Mouse (Mus musculus) fat pad, adult 2 months (tissue): ENCODE data around the gene Casz1.

ENCODE experiments used
- DNase-seq: peaks from one replicate; pipeline ENCODE4 v3.0.0-alpha.2; 2011; ENCODE audit warnings: low read depth, low spot score; ENCODE audit errors: extremely low read depth

The Casz1 gene

DNA sequence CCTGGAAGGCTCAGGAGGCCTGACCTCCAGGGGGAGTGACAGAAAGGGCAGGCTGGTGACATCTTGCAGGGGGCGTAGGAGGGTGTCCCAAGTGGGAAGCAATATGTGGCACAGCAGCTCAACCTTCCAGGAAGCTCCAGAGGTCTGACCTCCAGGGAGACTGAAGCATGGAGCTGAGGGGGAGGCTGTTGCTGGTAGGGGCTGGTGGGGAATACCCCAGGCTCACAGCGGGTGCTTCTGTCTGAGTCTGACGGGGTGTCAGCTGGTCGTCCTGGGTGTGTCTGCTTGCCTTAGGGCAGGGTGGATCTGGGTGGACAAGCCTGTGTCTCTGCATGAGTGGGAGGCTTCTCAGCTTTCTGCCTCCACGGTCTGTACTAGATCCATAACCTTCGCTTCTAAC, 38.1 kb downstream of the Casz1 start:
- DNase-seq: no peak

DNA sequence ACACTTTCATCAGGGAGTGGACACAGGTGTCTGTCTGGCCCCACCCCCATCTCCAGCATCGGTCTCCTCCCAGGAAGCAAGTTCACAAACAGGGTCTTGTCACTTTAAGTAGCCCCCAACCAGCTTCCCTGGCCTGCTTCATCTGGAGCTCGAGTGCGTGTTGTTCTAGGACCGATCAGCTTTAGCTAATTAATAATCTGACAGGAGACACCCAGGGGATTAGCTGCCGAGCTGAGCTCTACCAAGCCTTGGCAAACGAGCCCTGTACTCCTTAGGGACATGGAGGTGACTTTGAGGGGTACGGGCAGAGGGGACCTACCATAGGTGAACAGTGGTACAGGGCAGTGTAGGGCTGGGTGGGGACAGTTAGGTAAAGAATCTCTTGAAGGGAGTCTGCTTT, 40.7 kb downstream of the Casz1 start:
- DNase-seq: no peak

DNA sequence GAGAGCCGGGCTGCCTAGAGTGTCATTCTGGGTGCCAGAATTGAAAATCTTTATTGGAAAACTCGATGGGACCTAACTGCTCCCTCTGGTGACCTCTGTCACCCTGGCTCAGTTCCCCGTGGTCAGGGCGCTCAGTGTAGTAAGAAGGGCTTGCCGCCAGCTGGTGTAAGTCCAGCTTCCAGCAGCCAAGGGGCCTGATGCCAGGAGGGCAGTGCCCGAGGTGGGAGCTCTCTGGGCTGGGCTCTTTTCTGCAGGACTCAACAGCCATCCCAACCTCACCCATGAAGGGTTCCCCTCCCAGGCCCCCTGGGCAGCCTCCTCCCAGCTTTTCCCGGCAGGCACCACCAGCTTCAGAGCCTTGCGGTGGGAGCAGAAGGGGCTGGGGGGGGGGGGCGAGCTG, 42.0 kb downstream of the Casz1 start:
- no peak for DNase-seq

GRCm38 (mm10) chr4:148846724-148847123, 42.5 kb downstream of the Casz1 start:
- DNase-seq: no peak

GRCm38 (mm10) chr4:148847636-148848035, 43.4 kb downstream of the Casz1 start:
- no peak for DNase-seq

- DNase-seq: no peak
Observed at GRCm38 (mm10) chr4:148849437-148849836, 45.2 kb downstream of the Casz1 start.

DNA sequence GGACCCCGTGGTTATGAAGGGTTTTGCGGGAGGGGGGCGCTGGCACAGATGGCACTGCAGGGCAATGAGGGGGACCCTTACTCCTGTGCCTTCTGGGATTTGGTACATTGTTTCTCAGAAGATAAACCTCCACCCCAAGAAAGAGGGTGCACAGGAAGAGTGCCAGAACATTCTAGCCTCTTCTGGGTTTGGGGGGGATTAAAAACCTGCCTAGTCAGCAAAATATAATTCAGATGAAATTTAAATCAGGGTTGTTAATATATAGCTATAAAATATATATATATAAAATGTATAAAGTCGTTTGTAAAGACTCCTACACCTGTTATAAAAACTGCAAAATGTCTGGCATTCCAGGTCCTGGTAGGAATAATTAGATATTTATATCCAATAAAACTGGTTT, 48.8 kb downstream of the Casz1 start:
- DNase-seq: no peak

DNA sequence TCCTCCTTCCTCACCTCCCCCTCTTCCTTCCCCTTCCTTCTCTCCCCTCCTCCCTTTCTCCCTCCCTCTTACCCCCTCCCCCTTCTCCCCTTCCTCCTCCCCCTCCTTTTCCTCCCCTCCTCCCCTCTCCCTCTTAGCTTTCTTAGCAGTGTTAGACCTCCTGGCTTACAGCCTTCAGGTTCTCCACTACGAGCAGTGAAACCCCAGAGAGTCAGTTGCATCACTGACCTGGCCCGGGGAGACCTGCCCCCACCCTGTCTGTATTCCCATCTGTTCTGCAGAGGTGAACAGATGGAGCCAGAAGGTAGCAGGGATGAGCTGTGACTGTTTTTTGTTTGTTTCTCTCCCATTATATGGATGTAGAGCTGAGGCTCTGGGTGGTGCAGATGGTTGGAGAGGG, 49.9 kb downstream of the Casz1 start:
- no peak for DNase-seq

DNA sequence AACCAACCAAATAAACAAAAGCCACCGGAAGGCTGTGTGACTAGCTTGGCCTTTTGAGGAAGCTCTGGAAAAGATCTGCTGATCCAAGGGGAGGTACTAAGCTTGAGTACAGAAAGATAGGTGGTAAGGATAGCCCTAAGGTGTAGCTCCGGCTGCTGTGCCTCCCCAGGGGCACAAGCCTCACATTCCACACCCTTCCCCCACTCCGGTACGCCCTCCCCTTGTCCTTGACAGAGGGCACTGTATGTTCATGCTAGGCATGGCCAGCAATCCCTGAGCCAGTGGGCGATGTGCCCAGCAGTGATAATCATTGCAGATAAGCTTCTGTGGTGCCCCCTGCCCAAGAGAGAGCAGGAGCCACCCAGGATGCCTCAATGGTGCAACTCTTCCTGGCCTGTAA, 51.3 kb downstream of the Casz1 start:
- DNase-seq: no peak

DNA sequence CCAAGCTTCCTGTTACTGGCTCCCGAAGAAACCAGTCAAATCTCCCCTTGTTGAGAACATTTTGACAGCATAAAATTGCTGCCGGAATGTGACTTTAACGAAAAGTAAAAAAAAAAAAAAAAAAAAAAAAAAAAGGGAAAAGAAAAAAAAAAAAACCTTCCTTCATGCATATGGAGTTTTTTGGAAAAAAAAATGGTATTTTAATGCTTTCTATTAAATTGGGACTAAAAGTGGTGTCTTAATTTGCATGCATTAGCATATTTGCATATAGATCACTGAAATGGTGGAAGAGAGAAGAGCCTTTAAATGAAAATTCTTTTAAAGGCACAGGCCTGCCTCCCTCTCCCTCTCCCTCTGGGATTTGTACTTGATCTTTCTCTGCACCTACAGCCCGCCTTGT, 52.0 kb downstream of the Casz1 start:
- no peak for DNase-seq

DNA sequence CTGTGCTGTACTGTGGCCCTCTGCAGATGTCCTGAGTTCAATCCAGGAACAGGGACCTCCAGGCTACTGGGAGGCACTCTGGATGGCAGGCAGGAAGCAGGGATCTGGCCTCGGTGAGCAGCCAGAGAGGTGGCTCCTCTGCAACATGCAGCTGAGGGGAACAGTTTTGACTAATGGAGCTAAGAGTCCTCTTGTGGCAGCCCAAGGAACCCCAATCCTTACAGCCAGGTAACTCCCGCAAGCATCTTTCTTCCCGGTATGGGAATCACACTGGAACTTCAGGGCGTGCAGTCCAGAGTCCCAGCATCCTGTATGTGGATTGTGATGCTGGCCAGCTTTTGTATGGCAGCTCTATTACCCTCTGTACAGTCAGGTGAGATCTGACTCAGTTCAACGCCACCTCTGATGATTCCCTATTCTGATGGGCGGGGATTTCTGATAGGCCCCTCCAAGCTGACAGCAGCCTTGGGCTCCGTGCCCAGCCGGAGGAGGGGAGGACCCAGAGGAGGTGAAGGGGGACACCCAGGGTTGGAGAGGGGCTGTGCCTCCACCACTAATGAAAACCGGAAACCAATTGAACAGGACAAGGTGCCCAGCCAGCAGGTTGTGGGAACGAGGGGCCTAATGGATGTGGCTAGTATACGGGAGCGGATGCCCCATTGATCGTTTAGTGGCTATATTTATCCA, 53.3 kb downstream of the Casz1 start:
- no peak for DNase-seq

DNA sequence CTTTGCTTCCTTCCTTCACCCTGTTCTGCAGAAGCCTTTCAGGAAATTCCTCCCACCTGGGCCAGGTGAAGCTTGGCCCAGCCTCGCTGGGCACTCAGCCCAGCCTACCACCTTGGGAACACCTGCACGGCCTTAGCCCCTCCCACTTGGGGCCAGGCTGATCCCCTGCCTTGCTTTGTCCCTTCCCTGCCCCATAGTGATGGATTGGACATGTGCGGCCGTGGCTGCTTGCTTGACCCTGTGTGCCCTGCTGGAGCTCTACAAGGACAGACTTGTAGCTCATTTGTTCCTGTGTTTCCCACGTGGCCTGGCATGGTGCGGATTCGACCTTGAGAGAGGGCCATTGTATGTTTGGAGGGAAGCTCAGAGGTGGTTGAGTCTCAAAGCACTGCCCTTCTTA, 54.0 kb downstream of the Casz1 start:
- no peak for DNase-seq

DNA sequence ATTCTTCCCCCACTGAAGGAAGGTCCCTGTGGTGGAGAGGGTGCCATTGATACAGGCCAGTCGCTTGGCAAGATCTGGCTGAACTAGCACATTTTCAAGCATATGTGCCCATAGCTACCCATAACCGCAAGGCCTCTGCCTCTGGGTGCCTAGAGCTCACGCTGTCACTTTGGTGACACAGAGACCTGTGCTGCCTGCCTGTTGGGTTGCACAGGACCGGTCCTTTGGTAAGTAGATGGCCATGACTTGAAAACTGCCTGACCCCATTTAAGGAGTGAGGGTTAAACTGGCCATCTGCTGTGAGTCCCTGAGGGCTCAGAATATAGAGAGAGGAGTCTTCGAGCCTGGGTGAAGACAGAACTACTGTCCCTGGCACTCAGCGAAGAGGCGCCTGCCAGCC, 55.2 kb downstream of the Casz1 start:
- DNase-seq: no peak

DNA sequence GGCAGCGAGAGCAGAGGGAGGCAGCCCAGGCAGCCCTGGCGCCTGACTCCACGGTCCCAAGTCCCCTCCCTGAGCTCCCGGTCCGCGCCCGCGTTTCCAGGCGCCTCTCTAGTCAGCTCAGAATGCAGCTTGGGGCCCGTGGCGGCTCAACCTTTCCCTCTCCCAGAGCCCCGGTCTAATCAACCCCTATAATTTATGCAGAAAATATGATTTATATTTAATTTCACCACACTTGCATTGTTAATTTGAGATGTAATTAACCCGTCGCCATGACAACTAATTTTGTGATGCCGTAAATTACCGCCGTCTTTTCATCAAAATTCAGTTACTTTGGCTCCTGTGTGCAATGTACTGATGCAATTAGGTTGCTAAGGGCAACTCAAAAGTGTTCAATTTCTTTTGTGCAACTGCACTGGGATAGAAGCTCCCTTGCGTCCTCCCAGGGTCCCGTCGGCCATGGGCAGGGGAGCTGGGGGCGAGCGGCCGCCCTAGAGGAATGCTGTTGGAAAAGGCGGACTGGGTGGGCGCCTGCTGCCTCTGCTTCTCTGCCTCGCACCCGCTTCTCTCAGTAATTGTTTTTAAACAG, 55.8 kb downstream of the Casz1 start:
- no peak for DNase-seq

DNA sequence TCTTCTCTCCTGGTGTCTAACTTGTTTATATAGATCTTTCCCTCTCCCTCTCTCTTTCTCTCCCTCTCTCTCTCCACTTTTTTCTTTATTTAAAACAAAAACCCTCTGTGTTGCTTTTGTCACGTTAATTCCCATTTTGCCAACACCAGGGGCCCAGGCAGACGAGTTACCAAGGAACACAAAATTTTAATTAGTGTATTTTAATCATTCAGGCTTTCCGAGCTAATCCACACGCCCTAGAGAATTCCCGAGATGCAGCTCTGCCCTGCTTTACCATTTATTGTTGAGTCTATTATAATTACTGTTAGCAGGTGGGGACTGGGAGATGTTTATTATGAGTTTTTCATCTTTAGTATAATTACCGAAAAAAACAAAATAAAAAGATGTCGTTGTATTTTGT, 56.4 kb downstream of the Casz1 start:
- no peak for DNase-seq

DNA sequence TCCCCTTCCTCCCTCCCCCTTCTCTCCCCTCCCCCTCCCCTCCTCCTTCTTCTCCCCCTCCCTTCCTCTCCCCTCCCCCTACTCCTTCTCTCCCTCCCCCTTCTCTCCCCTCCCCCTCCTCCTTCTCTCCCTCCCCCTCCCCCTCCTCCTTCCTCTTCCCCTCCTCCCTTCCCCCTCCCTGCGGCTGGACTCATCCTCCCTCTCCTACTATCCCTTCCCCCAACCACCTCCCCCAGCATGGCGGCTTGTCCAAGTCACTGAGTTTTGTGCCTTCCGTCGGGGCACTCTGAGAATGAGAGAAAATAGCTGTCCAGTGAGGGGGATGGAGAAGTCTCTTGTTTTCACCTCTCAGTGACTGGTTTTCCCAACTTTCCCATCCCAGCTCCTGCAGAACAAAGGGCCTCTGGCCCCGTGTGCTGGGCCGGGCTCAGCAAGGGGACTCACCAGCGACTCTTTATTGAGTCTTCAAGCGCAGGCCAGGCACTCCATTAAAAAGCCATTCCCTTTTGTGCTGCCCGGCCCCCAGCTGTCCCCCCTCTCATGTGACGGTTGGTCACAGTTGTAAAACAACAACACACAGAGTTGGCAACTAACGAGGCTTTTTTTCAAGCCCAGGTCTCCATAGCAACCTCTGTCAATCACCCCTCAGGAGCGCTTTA, 62.7 kb downstream of the Casz1 start:
- DNase-seq: no peak

DNA sequence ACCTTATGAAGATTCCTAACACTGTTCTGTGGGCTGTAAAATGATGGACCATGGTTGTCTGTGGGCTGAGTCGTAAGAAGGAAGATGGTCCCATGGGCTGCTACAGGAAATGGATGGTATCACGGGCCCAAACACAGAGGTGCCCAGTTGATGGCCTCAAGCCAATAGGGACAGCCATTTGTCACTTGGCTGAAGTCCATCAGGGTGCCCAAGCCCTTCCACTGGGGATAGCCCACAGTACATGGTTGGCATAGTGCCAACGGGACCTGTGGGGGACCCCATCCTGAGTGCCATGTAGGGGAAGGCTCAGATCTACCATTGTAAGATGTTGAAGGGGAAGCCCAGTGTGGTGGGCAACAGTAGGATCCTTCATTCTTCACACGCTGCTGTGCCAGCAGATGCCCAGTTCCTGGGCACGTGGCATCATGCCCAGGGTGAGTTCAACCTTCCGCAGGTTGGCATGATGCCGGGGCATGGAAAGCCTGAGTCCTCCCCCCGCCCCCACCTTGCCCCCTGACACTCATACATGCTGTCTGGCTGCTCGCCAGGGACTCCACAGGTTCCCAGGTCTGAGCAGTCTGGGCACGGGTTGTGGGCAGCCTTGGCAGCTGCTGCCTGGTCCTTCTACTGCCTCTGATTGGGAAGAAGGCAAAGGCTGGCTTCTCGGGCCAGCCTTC, 63.6 kb downstream of the Casz1 start:
- DNase-seq: no peak

DNA sequence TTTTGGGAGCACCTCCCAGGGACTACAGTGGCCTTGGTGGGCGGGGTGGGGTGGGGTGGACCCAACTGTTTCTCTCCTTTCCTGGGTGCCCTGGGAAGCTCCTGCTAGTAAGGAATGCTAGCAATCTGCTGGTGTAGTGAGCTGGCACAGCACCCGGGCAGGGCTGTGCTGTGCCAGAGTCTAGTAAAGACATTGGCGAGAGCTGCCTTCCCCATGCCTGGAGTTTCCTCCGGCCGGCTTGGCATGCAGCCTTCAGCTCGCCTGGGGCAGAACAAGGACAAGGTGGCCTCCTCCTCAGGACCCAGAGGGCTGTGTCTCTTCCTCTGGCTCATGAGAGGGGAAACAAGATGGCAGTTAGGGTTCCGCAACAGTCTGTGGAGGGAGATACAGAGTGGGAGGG, 65.3 kb downstream of the Casz1 start:
- no peak for DNase-seq

DNA sequence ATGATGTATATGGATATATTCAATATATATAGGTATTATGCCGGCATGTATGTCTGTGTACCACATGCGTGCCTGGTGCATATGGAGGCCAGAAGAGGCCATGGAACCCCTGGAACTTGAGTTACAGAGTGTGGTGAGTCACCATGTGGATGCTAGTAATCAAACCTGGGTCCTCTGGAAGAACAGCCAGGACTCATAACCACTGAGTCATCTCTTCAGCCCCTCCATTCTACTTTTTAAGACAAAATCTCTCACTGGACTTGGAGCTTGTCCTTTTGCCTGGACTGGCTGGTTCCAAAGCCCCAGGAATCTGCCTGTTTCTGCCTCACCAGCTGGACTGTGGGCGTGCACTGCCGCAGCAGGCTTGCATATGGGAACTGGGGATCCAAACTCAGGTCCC, 66.3 kb downstream of the Casz1 start:
- DNase-seq: no peak

DNA sequence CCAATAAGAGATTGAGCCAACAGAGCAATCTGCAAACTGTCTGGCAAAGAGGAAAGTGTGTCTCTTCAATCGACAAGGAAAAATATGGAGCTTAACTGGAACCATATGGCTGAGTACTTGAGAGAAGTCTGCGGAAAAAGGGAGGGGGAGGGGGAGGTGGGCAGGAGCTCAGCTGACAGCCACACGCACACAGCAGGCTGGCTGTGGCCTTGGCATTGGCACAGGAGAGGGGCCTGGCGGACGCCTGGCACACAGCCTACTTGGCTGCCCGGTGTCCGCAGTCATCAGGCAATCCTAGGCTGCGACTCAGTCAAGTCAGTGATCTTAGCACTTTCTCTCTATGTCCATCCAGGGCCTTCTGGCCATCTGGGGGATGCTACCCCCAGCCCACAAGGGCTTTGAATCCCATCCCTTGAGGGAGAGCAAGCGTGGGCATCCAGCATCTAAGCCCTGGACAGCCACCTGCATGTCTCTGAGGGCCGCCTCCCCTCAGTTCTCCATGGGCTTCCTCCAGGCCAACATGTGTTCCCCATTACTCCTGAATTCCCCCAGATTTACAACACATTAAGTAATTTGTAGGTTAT, 67.6 kb downstream of the Casz1 start:
- DNase-seq: no peak

DNA sequence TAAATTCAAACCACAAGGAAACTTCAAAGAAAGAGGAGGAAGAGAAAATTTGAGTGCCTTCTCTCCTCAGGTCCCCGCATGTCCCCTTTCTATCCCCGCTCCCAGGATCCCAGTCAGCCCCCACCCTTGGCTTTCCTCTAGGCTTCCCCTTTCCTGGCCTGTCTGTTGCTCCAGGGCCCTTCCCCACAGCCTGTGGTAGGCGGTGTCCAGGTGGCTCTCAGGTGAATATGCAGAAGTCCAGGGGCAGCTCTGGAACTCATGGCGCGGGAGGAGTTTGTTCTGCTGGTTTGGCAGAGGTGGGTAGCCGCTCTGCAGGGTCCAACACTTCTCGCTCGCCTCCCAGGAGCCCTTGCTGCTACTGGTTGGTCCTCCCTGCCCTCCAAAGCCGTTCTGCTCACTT, 68.1 kb downstream of the Casz1 start:
- no peak for DNase-seq

GRCm38 (mm10) chr4:148872783-148873182, 68.6 kb downstream of the Casz1 start:
- DNase-seq: no peak
